Mouse (Mus musculus) brown adipose tissue, adult 24 weeks (tissue): ENCODE measurements around the gene Tacc2. TPM values are rescaled to one million over a fixed set of nuclear protein-coding genes. Genes with fewer than 3 reads are reported as not detected.

Experiments
- H3K27ac ChIP-seq: fragments of 200-500 bp; replicated peaks from 2 replicates; pipeline ENCODE4 v1.5.1; 2012; ENCODE audit warnings: low read depth, mild to moderate bottlenecking, low read length
- H3K4me1 ChIP-seq: fragments of 200-500 bp; 2 replicates; pipeline ENCODE4 v1.6.1; 2012; ENCODE audit warnings: low read length, mixed read lengths; ENCODE audit not compliant: control insufficient read depth, insufficient read depth, insufficient read length
- H3K4me3 ChIP-seq: fragments of 200-500 bp; 2 replicates; pipeline ENCODE4 v1.5.1; 2012; ENCODE audit warnings: low read depth, mild to moderate bottlenecking, low read length, moderate library complexity; ENCODE audit not compliant: insufficient read depth
- polyA plus RNA-seq: library from polyadenylated mRNA; stranded (reverse); fragments of >200 nt; gene quantifications from 2 replicates; pipeline ENCODE4 v1.2.4, GENCODE M21; 2012; ENCODE audit not compliant: missing spikeins, insufficient read depth, insufficient read length

Gene Tacc2
- polyA plus RNA-seq, 1 experiment, result 14.0 TPM

- Histone ChIP-seq H3K4me3 (no peak overlapping the region), H3K4me1 (peaks cover 12% of the 10 kb centered on the region; the same call in 1 of the 2 replicates), H3K27ac (no peak overlapping the region)
Observed at GRCm38 (mm10) chr7:130691931-130692330, 114.7 kb downstream of the Tacc2 start.

DNA sequence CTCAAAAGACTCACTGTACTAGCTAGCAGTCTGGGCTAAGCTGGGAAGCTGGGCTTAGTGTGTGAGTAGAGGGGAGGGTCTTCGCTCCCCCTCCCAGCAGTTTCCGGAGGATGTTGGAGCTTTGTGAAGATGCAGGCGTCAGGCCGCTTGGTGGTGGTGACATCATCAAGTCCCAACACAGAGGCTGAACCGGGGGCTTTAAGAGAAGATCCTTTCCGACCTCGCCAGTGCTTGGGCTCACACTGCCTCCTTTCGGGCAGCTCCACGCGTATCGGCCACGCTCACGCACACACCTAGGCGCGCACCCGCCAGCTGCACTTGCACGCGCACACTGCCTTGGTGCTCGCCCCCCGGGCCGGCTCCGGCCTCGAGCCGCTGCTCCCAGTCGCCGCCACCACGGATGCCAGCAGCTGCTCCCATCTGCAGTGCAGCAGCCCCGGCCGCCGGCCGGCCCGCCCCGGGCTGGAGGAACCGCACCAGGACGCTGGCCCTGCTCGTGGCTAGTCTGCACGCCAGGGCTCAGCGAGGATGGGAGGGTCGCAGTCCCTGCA lies 115.2 kb downstream of the Tacc2 start:
- Histone ChIP-seq H3K4me1 (peaks cover 7% of the 10 kb centered on the region; the same call in 1 of the 2 replicates), H3K27ac (no peak overlapping the region), H3K4me3 (peak overlapping the region; percentile 41)

DNA sequence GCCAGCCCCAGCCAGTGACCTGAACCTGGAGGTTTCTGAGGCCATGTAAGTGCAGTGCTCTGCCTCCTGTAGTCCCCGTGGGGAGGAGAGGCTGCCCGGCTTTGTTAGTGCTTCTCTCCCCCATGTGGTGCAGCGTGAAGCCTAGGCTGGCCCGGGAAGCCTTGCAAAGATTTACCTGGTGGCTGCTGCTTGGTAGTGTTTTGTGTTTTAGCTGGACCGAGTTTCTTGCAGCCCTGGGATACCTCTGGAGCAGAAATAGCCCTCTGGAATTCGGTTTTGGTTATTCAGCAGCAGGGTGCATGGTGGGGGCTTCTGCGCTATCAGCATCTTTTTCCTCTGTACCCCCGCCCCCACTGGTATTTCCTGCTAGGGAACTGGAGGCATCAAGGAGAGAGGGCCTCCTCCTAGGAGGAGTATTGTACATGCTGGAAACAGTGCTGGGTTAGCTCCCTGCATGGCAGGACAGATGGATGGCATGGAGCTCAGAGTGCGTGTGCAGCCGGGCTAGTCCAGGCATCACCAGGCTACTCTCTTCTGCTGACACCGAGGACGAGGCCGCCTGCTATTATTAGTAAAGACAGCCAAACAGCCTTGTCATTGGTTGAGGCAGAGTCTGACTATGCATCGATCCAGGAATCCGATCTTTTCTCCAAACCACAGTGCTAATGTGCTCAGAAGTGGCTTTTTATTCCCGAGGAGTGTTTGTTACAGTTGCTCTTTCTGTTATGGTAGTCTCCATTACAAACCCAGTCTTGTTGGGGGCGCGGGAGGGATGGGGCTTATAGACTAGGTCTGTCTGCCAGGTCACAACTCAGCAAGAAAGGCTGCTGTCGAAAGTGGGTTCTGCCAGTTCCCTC lies 115.9 kb downstream of the Tacc2 start:
- H3K27ac ChIP-seq, result no peak overlapping the region
- peak overlapping the region; percentile 41 for H3K4me3 ChIP-seq
- peaks cover 7% of the 10 kb centered on the region; the same call in 1 of the 2 replicates for H3K4me1 ChIP-seq

DNA sequence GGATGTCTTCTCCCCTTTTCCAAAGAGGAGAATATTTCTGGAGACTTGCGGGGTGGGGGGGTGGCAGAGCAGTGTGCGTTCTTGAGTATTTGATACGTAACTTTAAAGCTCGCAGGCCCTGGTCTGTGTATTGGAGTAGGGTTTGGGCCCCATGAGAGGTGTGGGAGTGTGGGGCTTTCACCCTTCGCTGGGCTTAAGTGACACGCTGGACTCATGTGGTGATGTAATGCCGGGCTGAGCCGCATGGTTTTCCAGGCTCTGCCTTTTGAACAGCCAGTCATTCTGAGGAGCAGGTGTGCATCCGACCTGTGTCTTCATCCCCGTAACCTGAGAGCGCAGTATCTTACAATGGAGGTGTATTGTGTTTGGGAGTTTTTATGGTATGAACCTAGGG lies 116.6 kb downstream of the Tacc2 start:
- Histone ChIP-seq H3K4me3 (no peak overlapping the region), H3K4me1 (peaks cover 7% of the 10 kb centered on the region; the same call in 1 of the 2 replicates), H3K27ac (no peak overlapping the region)

DNA sequence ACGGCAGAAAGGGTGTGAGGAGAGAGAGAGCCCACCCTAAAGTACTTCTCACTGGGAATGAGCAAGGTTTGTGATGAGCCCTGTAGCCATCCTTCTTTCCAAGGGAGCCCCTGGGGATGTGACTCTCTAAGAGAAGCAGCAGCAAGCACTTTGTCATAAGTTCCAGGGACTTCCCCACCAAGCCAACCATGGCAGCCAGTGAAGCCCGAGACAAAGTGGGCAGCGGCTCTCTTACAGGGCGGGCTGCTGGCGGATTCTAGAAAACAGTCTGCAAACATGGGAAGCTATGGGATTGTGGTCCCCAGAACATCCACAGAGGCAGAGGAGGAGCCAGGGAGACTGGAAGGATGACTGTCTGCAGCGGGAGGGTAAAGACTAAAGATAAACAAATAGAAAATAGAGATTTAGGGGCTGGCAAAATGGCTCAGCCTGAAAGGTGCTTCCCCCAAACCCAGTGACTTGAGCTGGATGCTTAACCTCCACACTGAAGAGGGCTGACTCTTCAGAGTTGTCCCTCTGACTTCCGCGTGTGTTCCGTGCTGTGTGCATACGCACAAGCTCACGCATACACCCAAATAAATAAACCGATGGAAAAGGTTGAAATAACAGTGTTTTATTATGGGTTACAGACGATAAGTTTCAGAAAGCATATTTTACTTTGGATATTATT lies 118.6 kb downstream of the Tacc2 start:
- no peak overlapping the region for H3K4me3 ChIP-seq
- H3K4me1 ChIP-seq, result peaks cover 6% of the 10 kb centered on the region; the same call in 1 of the 2 replicates
- no peak overlapping the region for H3K27ac ChIP-seq

- Histone ChIP-seq H3K27ac (no peak overlapping the region), H3K4me1 (peaks cover 6% of the 10 kb centered on the region; the same call in 1 of the 2 replicates), H3K4me3 (no peak overlapping the region)
Observed at GRCm38 (mm10) chr7:130696347-130697234, 119.4 kb downstream of the Tacc2 start.

GRCm38 (mm10) chr7:130698480-130698879 lies 121.2 kb downstream of the Tacc2 start:
- no peak overlapping the region for H3K27ac ChIP-seq

GRCm38 (mm10) chr7:130701336-130701735 lies 124.1 kb downstream of the Tacc2 start:
- Histone ChIP-seq H3K4me3 (no peak overlapping the region), H3K27ac (no peak overlapping the region), H3K4me1 (0 out of 2 replicates have a peak, but pooled peaks cover 2% of the 10 kb centered on the region)

More at GRCm38 (mm10) chr7:130698480-130698879, 121.2 kb downstream of the Tacc2 start:
- Histone ChIP-seq H3K4me1 (peaks cover 6% of the 10 kb centered on the region; the same call in 1 of the 2 replicates), H3K4me3 (no peak overlapping the region)

GRCm38 (mm10) chr7:130705230-130705629 lies 128.0 kb downstream of the Tacc2 start:
- no peak overlapping the region for H3K4me3 ChIP-seq
- no peak overlapping the region for H3K27ac ChIP-seq
- H3K4me1 ChIP-seq, result no peaks in the 10 kb centered on the region; the same call in 1 of the 2 replicates

GRCm38 (mm10) chr7:130708940-130709339 lies 131.7 kb downstream of the Tacc2 start:
- no peak overlapping the region for H3K27ac ChIP-seq
- H3K4me1 ChIP-seq, result no peaks in the 10 kb centered on the region; the same call in 1 of the 2 replicates
- no peak overlapping the region for H3K4me3 ChIP-seq

GRCm38 (mm10) chr7:130709372-130710274 lies 132.4 kb downstream of the Tacc2 start:
- no peaks in the 10 kb centered on the region; the same call in 1 of the 2 replicates for H3K4me1 ChIP-seq
- no peak overlapping the region for H3K27ac ChIP-seq
- H3K4me3 ChIP-seq, result no peak overlapping the region

- H3K27ac ChIP-seq, result no peak overlapping the region
- H3K4me3 ChIP-seq, result no peak overlapping the region
- H3K4me1 ChIP-seq, result no peaks in the 10 kb centered on the region; the same call in 1 of the 2 replicates
Observed at GRCm38 (mm10) chr7:130711851-130712250, 134.6 kb downstream of the Tacc2 start.

GRCm38 (mm10) chr7:130713319-130713718 lies 136.1 kb downstream of the Tacc2 start:
- no peaks in the 10 kb centered on the region; the same call in 1 of the 2 replicates for H3K4me1 ChIP-seq
- H3K27ac ChIP-seq, result no peak overlapping the region
- H3K4me3 ChIP-seq, result no peak overlapping the region
